Mouse (Mus musculus) bone marrow macrophage, adult 2 months (primary cell): Measurements from ENCODE around the gene Plekhg1.

Source experiments
- CTCF ChIP-seq: IDR thresholded peaks from 2 replicates; pipeline ENCODE4 v1.5.1; 2012; ENCODE audit warnings: low read depth, mild to moderate bottlenecking, low read length, moderate library complexity
- POLR2A ChIP-seq: IDR thresholded peaks from 2 replicates; pipeline ENCODE4 v1.6.1; 2012; ENCODE audit warnings: mild to moderate bottlenecking, low read depth, low read length, borderline replicate concordance

DNA sequence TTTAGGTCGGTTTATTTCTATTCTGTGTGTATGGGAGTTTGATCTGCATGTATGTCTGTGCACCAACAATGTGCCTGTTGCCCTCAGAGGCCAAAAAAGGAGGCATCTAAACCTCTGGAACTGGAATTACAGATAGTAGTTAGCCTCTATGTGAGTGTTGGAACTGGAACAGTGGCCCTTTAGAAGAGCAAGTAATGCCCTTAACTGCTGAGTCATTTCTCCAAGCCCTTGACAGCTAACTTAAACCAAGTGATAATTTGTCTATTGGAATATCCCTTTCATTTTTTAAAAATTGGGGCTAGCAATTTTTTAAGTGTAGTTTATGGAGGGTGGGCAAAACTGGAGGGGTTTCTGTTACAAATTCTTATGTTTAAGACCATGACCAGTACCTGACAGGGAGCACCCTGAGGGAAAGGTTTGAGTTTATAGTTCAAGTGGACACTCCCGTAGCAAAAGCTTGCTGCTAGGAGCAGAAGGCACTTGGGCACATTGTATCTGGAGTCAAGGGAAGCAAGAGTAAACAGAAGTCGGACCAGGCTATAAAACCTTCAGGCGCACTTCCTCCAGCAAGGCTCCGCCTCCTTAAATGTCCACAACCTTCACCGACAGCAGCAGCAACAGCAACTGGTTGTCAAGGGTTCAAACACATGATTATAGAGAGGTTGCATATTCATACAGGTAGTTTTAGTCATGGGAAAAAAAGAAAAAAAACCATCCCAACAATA lies 235.9 kb downstream of the Plekhg1 start:
- TF ChIP-seq CTCF: no peak
- TF ChIP-seq POLR2A: no peak
